Mouse (Mus musculus): ENCODE results near the gene Ssu2.

Gene Ssu2

GRCm38 (mm10) chr6:112337667-112338066 is 50.2 kb downstream of the Ssu2 start:
- DNase-seq: no peak

GRCm38 (mm10) chr6:112333930-112334329 is 53.9 kb downstream of the Ssu2 start:
- DNase-seq: no peak

- no peak for DNase-seq
Observed at GRCm38 (mm10) chr6:112331223-112331598, 56.6 kb downstream of the Ssu2 start.

GRCm38 (mm10) chr6:112330520-112331222 is 57.2 kb downstream of the Ssu2 start:
- no peak for DNase-seq

GRCm38 (mm10) chr6:112327793-112328192 is 60.0 kb downstream of the Ssu2 start:
- DNase-seq: no peak

GRCm38 (mm10) chr6:112325213-112325612 is 62.6 kb downstream of the Ssu2 start:
- DNase-seq: no peak

GRCm38 (mm10) chr6:112322916-112323315 is 64.9 kb downstream of the Ssu2 start:
- DNase-seq: no peak

- no peak for DNase-seq
Observed at GRCm38 (mm10) chr6:112320679-112321078, 67.1 kb downstream of the Ssu2 start.

GRCm38 (mm10) chr6:112319449-112319848 is 68.4 kb downstream of the Ssu2 start:
- no peak for DNase-seq

GRCm38 (mm10) chr6:112311385-112311784 is 76.4 kb downstream of the Ssu2 start:
- no peak for DNase-seq

GRCm38 (mm10) chr6:112309330-112309938 is 78.4 kb downstream of the Ssu2 start:
- no peak for DNase-seq

Data from spleen, adult 18-20 months (tissue).